Mouse (Mus musculus) limb, embryonic 14.5 days (tissue): ENCODE results near the gene Egln1. TPM values are rescaled to one million over a fixed set of nuclear protein-coding genes. Genes with fewer than 3 reads are reported as not detected.

Source experiments
- ATAC-seq: fragments of 200-750 bp; cut with Nextera tagmentation; 2 replicates; pipeline ENCODE4 v1.8.0; 2017; ENCODE audit warnings: low read depth, moderate number of reproducible peaks, moderate TSS enrichment; ENCODE audit not compliant: low FRiP score
- DNase-seq: peaks from one replicate; pipeline ENCODE4 v3.0.0-alpha.2; 2015; ENCODE audit warnings: low spot score
- H3K27ac ChIP-seq: fragments of 300-500 bp; sonication (generic); replicated peaks from 2 replicates; pipeline ENCODE4 v1.5.1; 2014; ENCODE audit warnings: low read depth, mild to moderate bottlenecking, low read length, moderate library complexity, mixed read lengths
- H3K27me3 ChIP-seq: fragments of 300-500 bp; sonication (generic); 2 replicates; pipeline ENCODE4 v1.6.1; 2014; ENCODE audit warnings: low read length, mixed read lengths; ENCODE audit not compliant: control insufficient read depth, insufficient read depth
- H3K36me3 ChIP-seq: fragments of 300-500 bp; sonication (generic); 2 replicates; pipeline ENCODE4 v1.6.1; 2014; ENCODE audit warnings: mild to moderate bottlenecking, low read length, moderate library complexity, mixed read lengths; ENCODE audit not compliant: control insufficient read depth, insufficient read depth
- H3K4me1 ChIP-seq: fragments of 300-500 bp; sonication (generic); 2 replicates; pipeline ENCODE4 v1.6.1; 2014; ENCODE audit warnings: antibody characterized with exemption, low read length, mixed read lengths; ENCODE audit not compliant: control insufficient read depth, insufficient read depth
- H3K4me2 ChIP-seq: fragments of 300-500 bp; sonication (generic); replicated peaks from 2 replicates; pipeline ENCODE4 v1.6.1; 2014; ENCODE audit warnings: low read depth, mild to moderate bottlenecking, low read length, moderate library complexity; ENCODE audit not compliant: severe bottlenecking
- H3K4me3 ChIP-seq: fragments of 300-500 bp; sonication (generic); replicated peaks from 2 replicates; pipeline ENCODE4 v1.5.1; 2014; ENCODE audit warnings: low read length
- H3K9ac ChIP-seq: fragments of 300-500 bp; sonication (generic); 2 replicates; pipeline ENCODE4 v1.6.1; 2014; ENCODE audit warnings: mild to moderate bottlenecking, low read depth, low read length, moderate library complexity; ENCODE audit not compliant: severe bottlenecking
- H3K9me3 ChIP-seq: fragments of 300-500 bp; sonication (generic); 2 replicates; pipeline ENCODE4 v1.6.1; 2016; ENCODE audit warnings: low read length; ENCODE audit not compliant: control insufficient read depth
- POLR2A ChIP-seq: fragments of 200-500 bp; IDR thresholded peaks from 2 replicates; pipeline ENCODE4 v1.8.0; 2012; ENCODE audit warnings: inconsistent platforms, mild to moderate bottlenecking, moderate library complexity, borderline replicate concordance; ENCODE audit not compliant: insufficient read depth, insufficient read length; ENCODE audit errors: extremely low read depth
- WGBS: fragments of 180-500 bp; shearing (Covaris S2); extraction: QIAGEN DNeasy Blood & Tissue Kit; methylation state at CpG from one replicate; pipeline ENCODE4 v1.1.7; 2014; 5-methylcytosine and 5-hydroxymethylcytosine counted together
- polyA plus RNA-seq, 2 experiments: library from polyadenylated mRNA; depleted of rRNA in 1 of 2; stranded (reverse) in 1 of 2; unstranded in 1 of 2; fragments of >200 nt; fragmentation: Nextera tagmentation in 1 of 2; extraction: Ambion mirVana in 1 of 2; gene quantifications; 2 replicates each; pipeline versions ENCODE4 v1.2.1 to v1.2.3; 2012 to 2014

The Egln1 gene
- polyA plus RNA-seq, 2 experiments = 18.5 to 39.8 TPM

- TF ChIP-seq POLR2A = no peak
- ATAC-seq (no peak), DNase-seq (no peak)
- H3K4me3 ChIP-seq = no peak overlapping the region
- no peak overlapping the region for H3K9ac ChIP-seq
- H3K27me3 ChIP-seq = no peaks in the 10 kb centered on the region
- H3K9me3 ChIP-seq = no peaks in the 10 kb centered on the region
- H3K36me3 ChIP-seq = peaks cover 68% of the 10 kb centered on the region
- WGBS = 90% methylated on average over 5 of the region's 5 CpGs
- H3K4me1 ChIP-seq = no peaks in the 10 kb centered on the region
- H3K4me2 ChIP-seq = no peak overlapping the region
- no peak overlapping the region for H3K27ac ChIP-seq
Observed at GRCm38 (mm10) chr8:124872690-124873089, 76.4 kb downstream of the Egln1 start.

- no peak for TF ChIP-seq POLR2A
- ATAC-seq = no peak
- peaks cover 62% of the 10 kb centered on the region for H3K36me3 ChIP-seq
- H3K4me1 ChIP-seq = no peaks in the 10 kb centered on the region
- no peak overlapping the region for H3K4me2 ChIP-seq
- 95% methylated on average over 7 of the region's 7 CpGs for WGBS
- no peak overlapping the region for H3K4me3 ChIP-seq
- no peaks in the 10 kb centered on the region for H3K9me3 ChIP-seq
- no peak for DNase-seq
- H3K9ac ChIP-seq = no peak overlapping the region
- no peak overlapping the region for H3K27ac ChIP-seq
- H3K27me3 ChIP-seq = no peaks in the 10 kb centered on the region
Observed at GRCm38 (mm10) chr8:124872081-124872480, 77.0 kb downstream of the Egln1 start.

GRCm38 (mm10) chr8:124871474-124871873 lies 77.7 kb downstream of the Egln1 start:
- no peak for TF ChIP-seq POLR2A
- H3K36me3 ChIP-seq = peaks cover 55% of the 10 kb centered on the region
- 94% methylated on average over 7 of the region's 7 CpGs for WGBS

GRCm38 (mm10) chr8:124869708-124870107 lies 79.4 kb downstream of the Egln1 start:
- Histone ChIP-seq H3K9me3 (no peaks in the 10 kb centered on the region), H3K4me3 (no peak overlapping the region), H3K27ac (no peak overlapping the region), H3K4me1 (0 out of 2 replicates have a peak, but pooled peaks cover 3% of the 10 kb centered on the region), H3K4me2 (no peak overlapping the region), H3K27me3 (no peaks in the 10 kb centered on the region), H3K9ac (no peak overlapping the region), H3K36me3 (peaks cover 40% of the 10 kb centered on the region)
- no peak for TF ChIP-seq POLR2A
- no peak for ATAC-seq
- 67% methylated on average over 6 of the region's 6 CpGs for WGBS
- DNase-seq = no peak

More at GRCm38 (mm10) chr8:124871474-124871873, 77.7 kb downstream of the Egln1 start:
- no peak for DNase-seq
- no peak for ATAC-seq
- Histone ChIP-seq H3K27ac (no peak overlapping the region), H3K9ac (no peak overlapping the region), H3K4me1 (no peaks in the 10 kb centered on the region), H3K4me3 (no peak overlapping the region), H3K27me3 (no peaks in the 10 kb centered on the region), H3K4me2 (no peak overlapping the region), H3K9me3 (no peaks in the 10 kb centered on the region)

GRCm38 (mm10) chr8:124867126-124867525 lies 82.0 kb downstream of the Egln1 start:
- Histone ChIP-seq H3K4me3 (no peak overlapping the region), H3K36me3 (peaks cover 15% of the 10 kb centered on the region), H3K27me3 (no peaks in the 10 kb centered on the region), H3K4me1 (peaks cover 9% of the 10 kb centered on the region), H3K9ac (no peak overlapping the region), H3K27ac (no peak overlapping the region), H3K4me2 (no peak overlapping the region), H3K9me3 (no peaks in the 10 kb centered on the region)
- 36% methylated on average over 2 of the region's 2 CpGs for WGBS
- no peak for TF ChIP-seq POLR2A
- DNase-seq = no peak
- no peak for ATAC-seq

GRCm38 (mm10) chr8:124866669-124867068 lies 82.5 kb downstream of the Egln1 start:
- Histone ChIP-seq H3K4me3 (no peak overlapping the region), H3K27me3 (no peaks in the 10 kb centered on the region), H3K27ac (no peak overlapping the region), H3K4me1 (peaks cover 9% of the 10 kb centered on the region), H3K9ac (no peak overlapping the region), H3K9me3 (no peaks in the 10 kb centered on the region), H3K4me2 (no peak overlapping the region), H3K36me3 (peaks cover 11% of the 10 kb centered on the region)
- no peak for TF ChIP-seq POLR2A
- no peak for ATAC-seq
- 82% methylated on average over 3 of the region's 3 CpGs for whole genome bisulfite sequencing
- no peak for DNase-seq
